Comparison of ENCODE assay signal across 23 mouse cellular contexts in the genomic region with DNA sequence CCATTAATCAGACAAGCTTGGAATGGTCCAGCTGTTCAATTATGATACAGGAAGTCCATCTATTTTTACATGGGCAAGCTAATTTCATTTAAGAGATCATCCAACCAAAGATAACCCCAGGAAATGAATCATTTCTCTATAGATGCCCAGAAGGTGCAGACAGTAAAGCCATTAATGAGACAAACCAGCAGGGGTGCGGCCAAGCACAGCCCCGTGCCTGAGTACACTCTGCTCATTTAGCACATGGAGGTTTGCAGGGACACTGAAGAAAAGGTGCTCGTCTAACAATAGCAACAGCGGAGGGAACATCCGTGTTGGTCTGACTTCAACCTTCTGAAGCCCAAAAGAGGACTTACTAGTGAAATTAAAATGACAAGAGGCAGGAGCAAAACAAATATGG.
DNase-seq lines count a peak whose midpoint lies in the region; ATAC-seq lines count a peak whose summit lies in the region.
"Had no signal": no experiment of that assay in that cellular context is flagged by ENCODE, and none has a peak within 500 bp of the region (broad histone marks: within the 10 kb centered on the region; RNA-seq: fewer than 3 reads in every experiment).

No protein-coding gene starts in this region.

- peak overlapping the region; percentile 20; the same call in 1 of the 2 replicates for H3K4me2 ChIP-seq in heart, embryonic 13.5 days
- H3K4me2 ChIP-seq: embryonic facial prominence, embryonic 12.5 days; heart, embryonic 15.5 days; limb, embryonic 15.5 days; liver, embryonic 15.5 days; lung, embryonic 15.5 days; stomach, embryonic 15.5 days had no signal

- intact Hi-C loops in heart, postnatal 36 days (cut with DNase I), result no loop called here

- peaks cover 3% of the 10 kb centered on the region; the same call in 1 of the 2 replicates for H3K9me3 ChIP-seq in heart, embryonic 13.5 days
- H3K9me3 ChIP-seq: embryonic facial prominence, embryonic 12.5 days; heart, embryonic 15.5 days; limb, embryonic 15.5 days; liver, embryonic 15.5 days; lung, embryonic 15.5 days; stomach, embryonic 15.5 days had no signal

- no peak overlapping the region for H3K27ac ChIP-seq in heart, embryonic 13.5 days (replicated peaks)
- H3K27ac ChIP-seq: embryonic facial prominence, embryonic 12.5 days; heart, embryonic 15.5 days; hindbrain, embryonic 10.5 days; limb, embryonic 15.5 days; liver, embryonic 15.5 days; lung, embryonic 15.5 days; stomach, embryonic 15.5 days had no signal

- H3K4me3 ChIP-seq in heart, embryonic 13.5 days, result no peak overlapping the region
- H3K4me3 ChIP-seq: embryonic facial prominence, embryonic 12.5 days; heart, embryonic 15.5 days; hindbrain, embryonic 10.5 days; limb, embryonic 15.5 days; liver, embryonic 15.5 days; lung, embryonic 15.5 days; stomach, embryonic 15.5 days had no signal

- no peak overlapping the region for H3K9ac ChIP-seq in heart, embryonic 13.5 days
- H3K9ac ChIP-seq: embryonic facial prominence, embryonic 12.5 days; heart, embryonic 15.5 days; limb, embryonic 15.5 days; liver, embryonic 15.5 days; lung, embryonic 15.5 days; stomach, embryonic 15.5 days had no signal

- 25% methylated on average over 5 of the region's 5 CpGs for WGBS in heart, embryonic 13.5 days

- peaks cover 15% of the 10 kb centered on the region; the same call in 1 of the 2 replicates for H3K27me3 ChIP-seq in heart, embryonic 13.5 days (replicated peaks)
- no peaks in the 10 kb centered on the region for H3K27me3 ChIP-seq in splenic B cell, adult 2 months (ENCODE audit: control insufficient read depth, insufficient read depth, low read length, poor library complexity, severe bottlenecking)
- H3K27me3 ChIP-seq: embryonic facial prominence, embryonic 12.5 days; heart, embryonic 15.5 days; limb, embryonic 15.5 days; liver, embryonic 15.5 days; lung, embryonic 15.5 days; stomach, embryonic 15.5 days had no signal

- no peak for ATAC-seq in heart, embryonic 13.5 days (ENCODE audit: extremely low read depth, insufficient number of reproducible peaks, low FRiP score, low TSS enrichment)
- ATAC-seq: hindbrain, embryonic 16.5 days; intestine, embryonic 16.5 days had no signal

- 0 out of 2 replicates have a peak, but pooled peaks cover 6% of the 10 kb centered on the region for H3K36me3 ChIP-seq in heart, embryonic 13.5 days
- peaks cover 17% of the 10 kb centered on the region for H3K36me3 ChIP-seq in splenic B cell, adult 2 months (ENCODE audit: control insufficient read depth, insufficient read depth, low read length, poor library complexity, severe bottlenecking)
- H3K36me3 ChIP-seq: heart, embryonic 15.5 days; liver, embryonic 15.5 days; lung, embryonic 15.5 days; stomach, embryonic 15.5 days had no signal

- peaks cover 20% of the 10 kb centered on the region for H3K4me1 ChIP-seq in heart, embryonic 13.5 days
- H3K4me1 ChIP-seq: liver, embryonic 15.5 days had no signal

- DNase-seq in heart, postnatal 36 days, result no peak
- DNase-seq in brain, adult 2 months (ENCODE audit: low read depth, low spot score), result peak; percentile 66
- peak; percentile 49 for DNase-seq in cerebellum, adult 8-10 months
- DNase-seq in splenic B cell, adult 2 months (ENCODE audit: low read depth, low spot score), result peak; percentile 30
- DNase-seq in spleen, postnatal 10 days (ENCODE audit: low spot score in 2 of 2), result no peak
- DNase-seq in layer of hippocampus, postnatal 14 days (ENCODE audit: low spot score in 2 of 2), result no peak
- DNase-seq: adrenal gland, postnatal 14 days; gastrocnemius, postnatal 36 days; kidney, adult 9 months; kidney, postnatal 14 days; lung, postnatal 4 days; thymus, adult 18-20 months; thymus, postnatal 4 days had no signal

Comparison
In these comparisons a context has a peak if more than half of its experiments do, and no peak if none do; other contexts are left out.
1. DNase-seq: peak in brain, adult 2 months (single experiment), cerebellum, adult 8-10 months (single experiment) and splenic B cell, adult 2 months (single experiment); none in heart, postnatal 36 days (0 of 2), spleen, postnatal 10 days (0 of 2) and layer of hippocampus, postnatal 14 days (0 of 2).